Mouse (Mus musculus) megakaryocyte progenitor cell, adult 5-6 weeks (primary cell): ENCODE results near the gene Cadm1. TPM values are rescaled to one million over a fixed set of nuclear protein-coding genes. Genes with fewer than 3 reads are reported as not detected.
A peak's percentile ranks its signal among the peaks of the same experiment; 100 is the strongest.

ENCODE experiments used
- ATAC-seq: replicated peaks from 2 replicates; pipeline ENCODE4 v1.8.0; 2016; ENCODE audit warnings: mild to moderate bottlenecking, moderate TSS enrichment, inconsistent platforms; ENCODE audit not compliant: poor library complexity
- total RNA-seq, 2 experiments: library from RNA; stranded (forward) in 1 of 2; stranded (reverse) in 1 of 2; fragments of 157-497, 149-512 nt in 1 of 2; fragments of 200-1000 nt in 1 of 2; gene quantifications; 2 replicates each; pipeline versions ENCODE4 v1.2.3 to v1.2.4; 2015 to 2017

Gene Cadm1
- total RNA-seq, 2 experiments from 2014 or later = 0.15 to 1.5 TPM

- ATAC-seq = no peak
Observed at GRCm38 (mm10) chr9:47730247-47730646, 200.3 kb downstream of the Cadm1 start.

GRCm38 (mm10) chr9:47733780-47734451, 203.9 kb downstream of the Cadm1 start:
- ATAC-seq = peak; percentile 92

- ATAC-seq = no peak
Observed at GRCm38 (mm10) chr9:47734905-47735304, 204.9 kb downstream of the Cadm1 start.

- no peak for ATAC-seq
Observed at GRCm38 (mm10) chr9:47738799-47739198, 208.8 kb downstream of the Cadm1 start.

GRCm38 (mm10) chr9:47739276-47739675, 209.3 kb downstream of the Cadm1 start:
- no peak for ATAC-seq

- ATAC-seq = no peak
Observed at GRCm38 (mm10) chr9:47741751-47742150, 211.8 kb downstream of the Cadm1 start.

GRCm38 (mm10) chr9:47744916-47745315, 214.9 kb downstream of the Cadm1 start:
- no peak for ATAC-seq

GRCm38 (mm10) chr9:47745716-47746115, 215.7 kb downstream of the Cadm1 start:
- no peak for ATAC-seq

GRCm38 (mm10) chr9:47749160-47749559, 219.2 kb downstream of the Cadm1 start:
- ATAC-seq = no peak

- ATAC-seq = no peak
Observed at GRCm38 (mm10) chr9:47752516-47752915, 222.5 kb downstream of the Cadm1 start.

GRCm38 (mm10) chr9:47753127-47753526, 223.2 kb downstream of the Cadm1 start:
- no peak for ATAC-seq

GRCm38 (mm10) chr9:47755119-47755518, 225.1 kb downstream of the Cadm1 start:
- no peak for ATAC-seq

GRCm38 (mm10) chr9:47757798-47758197, 227.8 kb downstream of the Cadm1 start:
- ATAC-seq = no peak

- no peak for ATAC-seq
Observed at GRCm38 (mm10) chr9:47758320-47758719, 228.3 kb downstream of the Cadm1 start.

- ATAC-seq = no peak
Observed at GRCm38 (mm10) chr9:47759807-47760206, 229.8 kb downstream of the Cadm1 start.

- ATAC-seq = no peak
Observed at GRCm38 (mm10) chr9:47761601-47762000, 231.6 kb downstream of the Cadm1 start.

- no peak for ATAC-seq
Observed at GRCm38 (mm10) chr9:47762913-47763312, 232.9 kb downstream of the Cadm1 start.

GRCm38 (mm10) chr9:47764920-47765319, 234.9 kb downstream of the Cadm1 start:
- no peak for ATAC-seq

GRCm38 (mm10) chr9:47765323-47765722, 235.3 kb downstream of the Cadm1 start:
- no peak for ATAC-seq

GRCm38 (mm10) chr9:47766342-47766741, 236.4 kb downstream of the Cadm1 start:
- ATAC-seq = no peak

GRCm38 (mm10) chr9:47770836-47771235, 240.9 kb downstream of the Cadm1 start:
- ATAC-seq = no peak

GRCm38 (mm10) chr9:47771953-47772352, 242.0 kb downstream of the Cadm1 start:
- ATAC-seq = no peak

GRCm38 (mm10) chr9:47772750-47773149, 242.8 kb downstream of the Cadm1 start:
- ATAC-seq = peak; percentile 70
